Mouse (Mus musculus) kidney, adult 2 months (tissue): ENCODE measurements around the gene Phlda2. TPM values are rescaled to one million over a fixed set of nuclear protein-coding genes. Genes with fewer than 3 reads are reported as not detected.
A peak's percentile ranks its signal among the peaks of the same experiment; 100 is the strongest.

ENCODE experiments used
- DNase-seq: peaks from one replicate; pipeline ENCODE4 v3.0.0; 2021
- H3K27ac ChIP-seq: fragments of 200-500 bp; 2 replicates; pipeline ENCODE4 v1.5.1; 2012; ENCODE audit warnings: low read depth, low read length, control low read depth, inconsistent platforms; ENCODE audit not compliant: insufficient read depth
- H3K27me3 ChIP-seq: fragments of 200-500 bp; replicated peaks from 2 replicates; pipeline ENCODE4 v1.6.1; 2012; ENCODE audit warnings: mild to moderate bottlenecking, moderate library complexity, low read length, inconsistent platforms; ENCODE audit not compliant: control insufficient read depth, insufficient read depth
- H3K36me3 ChIP-seq: fragments of 200-500 bp; 2 replicates; pipeline ENCODE4 v1.6.1; 2012; ENCODE audit warnings: mild to moderate bottlenecking, moderate library complexity, low read length, inconsistent platforms; ENCODE audit not compliant: control insufficient read depth, insufficient read depth
- H3K4me1 ChIP-seq: fragments of 200-500 bp; 2 replicates; pipeline ENCODE4 v1.6.1; 2011; ENCODE audit warnings: low read length; ENCODE audit not compliant: control insufficient read depth, insufficient read depth
- H3K4me3 ChIP-seq: fragments of 200-500 bp; 2 replicates; pipeline ENCODE4 v1.5.1; 2011; ENCODE audit warnings: mild to moderate bottlenecking, low read depth, low read length, control low read depth; ENCODE audit not compliant: insufficient read depth
- CTCF ChIP-seq: fragments of 200-500 bp; conservative IDR thresholded peaks from 2 replicates; pipeline ENCODE4 v1.5.1; 2011; ENCODE audit warnings: low read depth, mild to moderate bottlenecking, control low read depth, low read length, moderate library complexity, mixed read lengths; ENCODE audit not compliant: insufficient read depth, insufficient read length
- POLR2A ChIP-seq: fragments of 200-500 bp; IDR thresholded peaks from one replicate; pipeline ENCODE4 v1.6.1; 2011; ENCODE audit warnings: low read depth, low read length, control low read depth
- WGBS: fragments of 180-500 bp; shearing (Covaris S2); methylation state at CpG from one replicate; pipeline ENCODE4 v1.1.7; 2018; 5-methylcytosine and 5-hydroxymethylcytosine counted together
- polyA plus RNA-seq: library from polyadenylated mRNA; depleted of rRNA; stranded (reverse); fragments of >200 nt; gene quantifications from 2 replicates; pipeline ENCODE4 v1.2.3, GENCODE M21; 2012

Phlda2 gene
- polyA plus RNA-seq, 1 experiment = 46.6 TPM

DNA sequence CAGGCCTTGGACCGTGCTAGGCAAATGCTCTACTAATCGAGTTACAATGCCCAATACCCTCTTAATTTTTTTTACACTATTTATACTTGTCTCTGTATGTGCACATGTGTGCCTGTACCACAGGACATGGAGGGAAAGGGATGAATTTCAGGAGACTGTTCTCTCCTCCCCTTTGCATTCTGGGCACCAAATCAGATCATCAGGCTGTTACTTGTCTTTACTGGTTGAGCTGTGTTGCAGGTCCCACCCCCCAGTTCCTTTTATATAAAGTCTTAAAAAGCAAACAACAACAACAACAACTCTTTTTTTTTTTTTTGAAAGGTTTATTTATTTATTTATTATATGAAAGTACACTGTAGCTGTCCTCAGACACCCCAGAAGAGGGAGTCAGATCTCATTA, 2.5 kb upstream of the Phlda2 start:
- TF ChIP-seq CTCF = no peak
- no peak for TF ChIP-seq POLR2A
- H3K27ac ChIP-seq = no peak overlapping the region
- H3K36me3 ChIP-seq = no peaks in the 10 kb centered on the region
- no peak overlapping the region for H3K4me3 ChIP-seq
- no peaks in the 10 kb centered on the region for H3K27me3 ChIP-seq
- no peak for DNase-seq
- 83% methylated on average over 2 of the region's 2 CpGs for WGBS
- peaks cover 12% of the 10 kb centered on the region; the same call in 1 of the 2 replicates for H3K4me1 ChIP-seq

DNA sequence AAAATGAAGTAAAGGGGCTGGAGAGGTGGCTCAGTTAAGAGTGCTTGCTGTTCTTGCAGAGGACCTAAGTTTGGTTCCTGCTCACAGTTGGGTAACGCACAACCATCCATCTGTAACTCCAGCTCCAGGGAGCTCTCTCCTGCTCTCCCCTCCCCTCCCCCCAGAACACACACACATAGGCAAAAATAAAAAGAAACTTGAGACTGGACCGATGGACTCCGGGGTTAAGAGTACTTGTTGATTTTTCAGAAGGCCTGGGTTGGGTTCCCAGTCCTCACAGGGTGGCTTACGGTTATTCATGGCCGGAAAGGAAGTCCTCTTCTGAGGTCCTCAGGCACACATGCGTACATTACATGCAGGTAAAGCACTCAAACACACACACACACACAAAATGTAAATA, 976 bp upstream of the Phlda2 start:
- DNase-seq = peak; percentile 65

DNA sequence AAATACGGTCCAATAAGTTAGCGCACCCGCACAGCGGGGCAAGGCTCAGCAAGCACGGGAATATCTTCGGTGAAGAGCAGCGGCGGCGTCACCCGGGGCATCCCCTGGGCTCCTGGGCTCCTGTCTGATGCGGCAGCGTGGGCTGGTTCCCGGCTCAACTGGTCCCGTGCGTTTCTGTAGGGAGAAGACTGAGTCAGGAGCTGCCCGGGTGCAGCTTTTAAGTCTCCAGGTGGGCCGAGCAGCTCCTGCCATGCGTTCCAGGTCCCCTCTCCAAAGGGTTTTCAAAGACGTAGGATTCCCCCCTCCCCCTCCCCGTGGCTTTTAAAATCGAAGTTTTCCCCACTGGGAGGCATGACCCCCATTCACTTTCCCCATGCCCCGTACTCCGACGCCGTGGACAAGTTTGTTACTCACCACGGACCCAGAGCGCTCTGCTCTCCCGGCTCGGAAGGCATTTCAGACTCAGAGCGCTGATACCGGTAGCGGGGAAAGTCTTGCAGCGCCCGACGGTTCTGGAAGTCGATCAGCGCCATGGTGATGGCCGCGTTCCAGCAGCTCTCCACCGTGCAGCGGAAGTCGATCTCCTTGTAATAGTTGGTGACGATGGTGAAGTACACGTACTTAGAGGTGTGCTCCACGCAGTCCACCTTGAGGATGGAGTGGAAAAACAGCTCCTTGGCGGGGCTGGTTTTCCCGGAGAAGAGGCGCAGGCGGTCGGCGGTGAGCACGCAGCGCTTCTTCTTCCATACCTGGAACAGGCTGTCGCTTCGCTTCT, 1.1 kb downstream of the Phlda2 start:
- DNase-seq = peak; percentile 73
- Histone ChIP-seq H3K27me3 (no peaks in the 10 kb centered on the region), H3K27ac (peak overlapping the region; percentile 75), H3K36me3 (no peaks in the 10 kb centered on the region), H3K4me1 (peaks cover 8% of the 10 kb centered on the region; the same call in 1 of the 2 replicates), H3K4me3 (peak overlapping the region; percentile 78)
- no peak for TF ChIP-seq POLR2A
- no peak for TF ChIP-seq CTCF
- WGBS = 3% methylated on average over 55 of the region's 55 CpGs

More for the DNA sequence above, 976 bp upstream of the Phlda2 start:
- Histone ChIP-seq H3K27ac (no peak overlapping the region), H3K27me3 (no peaks in the 10 kb centered on the region), H3K4me1 (peaks cover 8% of the 10 kb centered on the region; the same call in 1 of the 2 replicates), H3K4me3 (no peak overlapping the region), H3K36me3 (no peaks in the 10 kb centered on the region)
- TF ChIP-seq CTCF (no peak), POLR2A (no peak)
- WGBS = 67% methylated on average over 6 of the region's 6 CpGs

DNA sequence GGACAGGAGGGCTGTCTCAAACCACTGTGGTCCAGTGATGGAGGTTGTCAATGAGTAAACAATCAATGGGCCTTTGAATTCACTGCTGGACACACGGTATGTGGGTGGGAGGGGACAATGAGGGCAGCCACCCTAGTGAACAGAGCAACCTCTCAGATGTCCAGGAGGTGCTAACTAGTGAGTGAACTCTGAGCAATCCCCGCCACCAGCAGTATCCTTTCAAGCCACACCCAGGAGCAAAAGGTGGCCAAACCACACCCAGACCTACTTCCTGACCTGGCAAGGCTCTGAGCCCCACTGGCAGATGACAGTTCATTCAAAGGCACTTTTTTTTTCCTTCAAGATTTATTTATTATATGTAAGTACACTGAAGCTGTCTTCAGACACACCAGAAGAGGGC, 2.0 kb downstream of the Phlda2 start:
- no peak overlapping the region for H3K27ac ChIP-seq
- 46% methylated on average over 2 of the region's 2 CpGs for WGBS
- H3K36me3 ChIP-seq = no peaks in the 10 kb centered on the region
- H3K4me1 ChIP-seq = peaks cover 8% of the 10 kb centered on the region; the same call in 1 of the 2 replicates
- no peak overlapping the region for H3K4me3 ChIP-seq
- DNase-seq = peak; percentile 91
- no peaks in the 10 kb centered on the region for H3K27me3 ChIP-seq
- no peak for TF ChIP-seq CTCF
- no peak for TF ChIP-seq POLR2A

DNA sequence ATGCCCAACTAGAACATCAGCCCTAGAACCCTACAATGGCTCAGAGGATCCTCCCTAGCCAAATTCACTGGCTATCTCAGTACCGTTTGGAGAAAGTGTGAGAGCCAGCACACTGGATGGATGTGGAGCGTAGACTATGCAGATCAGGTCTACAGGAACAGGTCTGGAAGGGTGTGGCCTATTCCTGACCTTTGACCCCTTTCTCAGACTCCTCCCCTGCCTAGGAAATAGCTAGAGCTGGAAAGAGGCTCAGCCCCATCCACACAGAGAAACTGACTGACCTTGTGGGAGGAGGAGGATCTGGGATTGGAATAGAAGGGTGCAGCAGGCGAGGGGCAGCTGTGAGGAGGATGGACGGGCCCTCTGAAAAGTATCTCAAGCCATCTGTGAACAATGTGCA, 4.4 kb downstream of the Phlda2 start:
- H3K27me3 ChIP-seq = no peaks in the 10 kb centered on the region
- TF ChIP-seq CTCF (no peak), POLR2A (no peak)
- WGBS = 79% methylated on average over 4 of the region's 4 CpGs

DNA sequence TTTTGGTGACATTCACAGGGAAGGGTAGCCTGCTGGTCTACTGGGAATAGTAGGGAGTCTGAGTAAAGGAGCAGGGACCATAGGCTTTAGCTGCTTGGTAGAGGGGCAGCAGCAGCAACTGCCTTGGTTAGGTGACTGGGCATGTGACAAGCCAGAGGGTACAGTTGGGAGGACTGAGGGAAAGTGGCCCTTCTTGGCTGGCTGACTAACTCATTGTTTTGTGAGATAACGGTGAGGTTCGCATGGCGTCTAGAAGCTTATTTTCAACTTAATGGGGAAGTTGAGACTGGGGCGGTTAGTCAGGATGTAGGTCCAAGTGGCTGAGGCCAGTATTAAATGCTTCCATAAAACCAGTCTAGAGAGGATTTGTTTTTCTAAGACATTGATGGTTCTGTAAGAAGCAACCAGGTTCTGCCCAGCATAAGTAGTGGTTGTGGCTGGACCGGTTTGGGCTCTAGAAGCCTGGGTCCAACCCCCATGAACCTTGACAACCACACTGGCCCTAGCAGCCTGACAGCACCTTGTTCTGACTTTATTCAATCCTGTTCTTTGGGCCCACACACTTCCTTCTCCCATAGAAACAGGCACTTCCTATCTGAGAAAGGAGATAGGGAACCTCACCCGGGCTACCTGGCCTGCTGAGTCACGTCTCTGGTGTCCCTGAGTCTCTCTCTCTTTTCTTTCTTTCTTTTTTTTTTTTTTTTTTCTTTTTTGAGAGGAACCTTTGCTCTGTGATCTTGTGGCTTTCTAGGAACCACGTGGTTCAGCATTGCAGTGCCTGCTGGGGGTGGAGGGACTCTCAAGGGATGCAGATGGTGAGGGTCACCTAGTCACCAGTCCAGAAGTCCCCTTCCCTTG, 7.6 kb downstream of the Phlda2 start:
- H3K27ac ChIP-seq = no peak overlapping the region
- 65% methylated on average over 8 of the region's 8 CpGs for WGBS
- no peak for TF ChIP-seq POLR2A
- no peak overlapping the region for H3K4me3 ChIP-seq
- H3K27me3 ChIP-seq = no peaks in the 10 kb centered on the region
- H3K4me1 ChIP-seq = peaks cover 1% of the 10 kb centered on the region; the same call in 1 of the 2 replicates
- DNase-seq = peak; percentile 43
- H3K36me3 ChIP-seq = no peaks in the 10 kb centered on the region

More for the DNA sequence above, 4.4 kb downstream of the Phlda2 start:
- H3K27ac ChIP-seq = no peak overlapping the region
- DNase-seq = peak; percentile 76
- no peak overlapping the region for H3K4me3 ChIP-seq
- H3K36me3 ChIP-seq = no peaks in the 10 kb centered on the region
- peaks cover 8% of the 10 kb centered on the region; the same call in 1 of the 2 replicates for H3K4me1 ChIP-seq

DNA sequence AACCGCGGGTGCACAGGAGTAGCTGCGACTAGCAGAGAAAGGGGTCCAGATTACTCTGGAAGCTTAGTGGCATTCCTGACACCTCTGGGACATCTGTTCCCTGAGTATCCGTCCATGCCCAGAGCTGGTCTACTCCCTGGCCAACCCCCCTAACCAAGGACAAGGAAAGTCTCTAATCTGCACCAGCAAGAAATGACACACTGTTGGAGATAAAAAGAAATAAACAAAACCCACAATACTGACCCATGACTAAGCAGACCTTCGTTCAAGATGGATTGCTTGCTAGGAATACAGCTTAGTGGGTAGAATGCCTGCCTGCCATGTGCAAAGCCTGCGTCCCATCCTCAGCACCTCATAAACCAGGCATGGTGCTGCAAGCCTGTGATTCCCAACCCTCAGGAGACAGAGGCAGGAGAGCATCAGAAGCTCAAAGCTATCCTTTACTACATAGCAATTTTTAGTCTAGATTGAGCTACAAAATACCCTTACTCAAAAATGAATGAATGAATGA, 9.3 kb downstream of the Phlda2 start:
- Histone ChIP-seq H3K36me3 (no peaks in the 10 kb centered on the region), H3K4me3 (no peak overlapping the region), H3K4me1 (peaks cover 4% of the 10 kb centered on the region; the same call in 1 of the 2 replicates), H3K27me3 (no peaks in the 10 kb centered on the region), H3K27ac (no peak overlapping the region)
- WGBS = 87% methylated on average over 6 of the region's 6 CpGs
- TF ChIP-seq CTCF (no peak), POLR2A (no peak)
- DNase-seq = no peak
